Mouse (Mus musculus) urinary bladder, postnatal 14 days (tissue): ENCODE data around the gene Lrrc10b.

Experiments used
- DNase-seq: peaks from one replicate; pipeline ENCODE4 v3.0.0; 2021; ENCODE audit warnings: low spot score

The Lrrc10b gene

GRCm38 (mm10) chr19:10444685-10445369 lies 12.4 kb downstream of the Lrrc10b start:
- no peak for DNase-seq

- DNase-seq, result no peak
Observed at GRCm38 (mm10) chr19:10437521-10437920, 19.8 kb downstream of the Lrrc10b start.

GRCm38 (mm10) chr19:10436726-10437125 lies 20.5 kb downstream of the Lrrc10b start:
- no peak for DNase-seq

GRCm38 (mm10) chr19:10435908-10436307 lies 21.4 kb downstream of the Lrrc10b start:
- DNase-seq, result peak; percentile 69

- DNase-seq, result no peak
Observed at GRCm38 (mm10) chr19:10434927-10435326, 22.3 kb downstream of the Lrrc10b start.

- no peak for DNase-seq
Observed at GRCm38 (mm10) chr19:10433879-10434540, 23.3 kb downstream of the Lrrc10b start.

GRCm38 (mm10) chr19:10433225-10433624 lies 24.0 kb downstream of the Lrrc10b start:
- no peak for DNase-seq

- no peak for DNase-seq
Observed at GRCm38 (mm10) chr19:10431841-10432240, 25.4 kb downstream of the Lrrc10b start.

- no peak for DNase-seq
Observed at GRCm38 (mm10) chr19:10431410-10431809, 25.9 kb downstream of the Lrrc10b start.

- no peak for DNase-seq
Observed at GRCm38 (mm10) chr19:10429371-10429770, 27.9 kb downstream of the Lrrc10b start.

- DNase-seq, result no peak
Observed at GRCm38 (mm10) chr19:10427431-10427830, 29.8 kb downstream of the Lrrc10b start.

GRCm38 (mm10) chr19:10426793-10427192 lies 30.5 kb downstream of the Lrrc10b start:
- no peak for DNase-seq

GRCm38 (mm10) chr19:10426312-10426711 lies 31.0 kb downstream of the Lrrc10b start:
- DNase-seq, result no peak

- no peak for DNase-seq
Observed at GRCm38 (mm10) chr19:10425484-10426270, 31.6 kb downstream of the Lrrc10b start.

GRCm38 (mm10) chr19:10424751-10425150 lies 32.5 kb downstream of the Lrrc10b start:
- no peak for DNase-seq

- no peak for DNase-seq
Observed at GRCm38 (mm10) chr19:10421986-10422976, 35.0 kb downstream of the Lrrc10b start.

GRCm38 (mm10) chr19:10417436-10417835 lies 39.8 kb downstream of the Lrrc10b start:
- DNase-seq, result no peak

GRCm38 (mm10) chr19:10416889-10417288 lies 40.4 kb downstream of the Lrrc10b start:
- no peak for DNase-seq

GRCm38 (mm10) chr19:10415508-10415907 lies 41.8 kb downstream of the Lrrc10b start:
- no peak for DNase-seq

GRCm38 (mm10) chr19:10413701-10414242 lies 43.5 kb downstream of the Lrrc10b start:
- no peak for DNase-seq
